Mouse (Mus musculus) heart, adult 2 months (tissue): ENCODE data around the gene Frg2f1. TPM values are rescaled to one million over a fixed set of nuclear protein-coding genes. Genes with fewer than 3 reads are reported as not detected.

Experiments used
- DNase-seq, 2 experiments: peaks; one replicate each; pipeline ENCODE4 v3.0.0; 2021
- H3K27ac ChIP-seq: fragments of 200-600 bp; 2 replicates; pipeline ENCODE4 v1.8.1; 2022
- H3K27me3 ChIP-seq: fragments of 200-500 bp; 2 replicates; pipeline ENCODE4 v1.6.1; 2012; ENCODE audit warnings: mild to moderate bottlenecking, low read length, inconsistent platforms, mixed read lengths; ENCODE audit not compliant: control insufficient read depth, insufficient read depth
- H3K36me3 ChIP-seq: fragments of 200-500 bp; 2 replicates; pipeline ENCODE4 v1.6.1; 2012; ENCODE audit warnings: low read length, inconsistent platforms; ENCODE audit not compliant: control insufficient read depth, insufficient read depth
- H3K4me1 ChIP-seq: fragments of 200-500 bp; 2 replicates; pipeline ENCODE4 v1.6.1; 2011; ENCODE audit warnings: low read length; ENCODE audit not compliant: control insufficient read depth, insufficient read depth
- H3K4me3 ChIP-seq: fragments of 200-600 bp; 2 replicates; pipeline ENCODE4 v1.8.1; 2022
- H3K79me2 ChIP-seq: fragments of 200-500 bp; replicated peaks from 2 replicates; pipeline ENCODE4 v1.6.1; 2012; ENCODE audit warnings: mild to moderate bottlenecking, inconsistent platforms, low read length, moderate library complexity, mixed read lengths; ENCODE audit not compliant: control insufficient read depth, insufficient read depth
- H3K9ac ChIP-seq: fragments of 200-500 bp; 2 replicates; pipeline ENCODE4 v1.6.1; 2012; ENCODE audit warnings: low read depth, mild to moderate bottlenecking, control low read depth, inconsistent platforms, low read length, mixed read lengths
- CTCF ChIP-seq: fragments of 200-600 bp; IDR thresholded peaks from 2 replicates; pipeline ENCODE4 v1.8.1; 2022; ENCODE audit warnings: antibody characterized with exemption, mild to moderate bottlenecking, moderate library complexity
- EP300 ChIP-seq: fragments of 200-500 bp; IDR thresholded peaks from 2 replicates; pipeline ENCODE4 v1.6.1; 2011; ENCODE audit warnings: low read depth, low read length, control low read depth; ENCODE audit not compliant: insufficient read depth
- POLR2A ChIP-seq: fragments of 200-500 bp; IDR thresholded peaks from 2 replicates; pipeline ENCODE4 v1.6.1; 2011; ENCODE audit warnings: mild to moderate bottlenecking, low read depth, low read length, control low read depth; ENCODE audit not compliant: insufficient read depth
- WGBS: fragments of 180-500 bp; shearing (Covaris S2); methylation state at CpG from one replicate; pipeline ENCODE4 v1.1.7; 2018; 5-methylcytosine and 5-hydroxymethylcytosine counted together
- intact Hi-C: fragments of 180-260 bp; cut with DNase I; formaldehyde crosslinking; loops from one replicate; pipeline ENCODE4 v1.15.1; 2025
- polyA plus RNA-seq: library from polyadenylated mRNA; depleted of rRNA; stranded (reverse); fragments of >200 nt; gene quantifications from 2 replicates; pipeline ENCODE4 v1.2.3, GENCODE M21; 2012; rRNA removed
- total RNA-seq, 2 experiments: library from RNA; stranded (reverse); gene quantifications; 2 replicates each; pipeline ENCODE4 v1.2.3; 2021

Frg2f1 gene
- total and polyA plus RNA-seq, 3 experiments, result 3.8 to 6.7 (median 6.3) TPM

GRCm38 (mm10) chr4:119489666-119490065 lies 49.7 kb downstream of the Frg2f1 start:
- Histone ChIP-seq H3K27me3 (no peaks in the 10 kb centered on the region), H3K4me3 (no peak overlapping the region), H3K4me1 (peaks cover 1% of the 10 kb centered on the region; the same call in 1 of the 2 replicates), H3K9ac (no peak overlapping the region), H3K36me3 (no peaks in the 10 kb centered on the region), H3K27ac (no peak overlapping the region), H3K79me2 (no peaks in the 10 kb centered on the region)
- TF ChIP-seq EP300 (no peak), POLR2A (no peak), CTCF (no peak)
- intact Hi-C loops, result no loop called here
- DNase-seq, result no peak
- WGBS, result 91% methylated on average over 10 of the region's 10 CpGs

- no peak overlapping the region for H3K27ac ChIP-seq
- WGBS, result 78% methylated on average over 7 of the region's 7 CpGs
Observed at GRCm38 (mm10) chr4:119484882-119485281, 54.4 kb downstream of the Frg2f1 start.

DNA sequence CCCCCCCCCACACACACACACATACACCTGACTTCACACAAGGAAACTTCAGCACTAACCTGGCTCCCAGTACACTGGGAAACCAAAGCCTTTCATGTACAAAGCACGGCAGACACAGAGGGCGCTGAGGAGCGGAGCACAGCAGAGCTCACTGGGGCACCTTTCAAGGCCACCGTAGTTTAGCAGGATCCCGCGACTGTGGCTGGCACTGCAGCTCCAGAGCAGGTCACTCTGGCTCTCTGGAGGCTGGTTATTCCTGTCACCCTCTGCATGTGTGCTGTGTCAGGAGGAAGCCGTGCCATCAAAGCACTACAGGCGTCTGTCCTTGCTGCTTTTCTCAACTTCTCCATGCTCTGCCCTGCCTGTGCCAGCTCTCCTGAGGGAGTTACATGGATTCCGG lies 56.3 kb downstream of the Frg2f1 start:
- TF ChIP-seq EP300 (no peak), POLR2A (no peak), CTCF (peak; percentile 33)
- Histone ChIP-seq H3K79me2 (no peaks in the 10 kb centered on the region), H3K4me1 (no peaks in the 10 kb centered on the region), H3K27ac (no peak overlapping the region), H3K4me3 (no peak overlapping the region), H3K36me3 (no peaks in the 10 kb centered on the region), H3K9ac (no peak overlapping the region), H3K27me3 (no peaks in the 10 kb centered on the region)
- intact Hi-C loops, result no loop called here
- 42% methylated on average over 9 of the region's 9 CpGs for WGBS
- DNase-seq, result peak; percentile 24 to 29

More at GRCm38 (mm10) chr4:119484882-119485281, 54.4 kb downstream of the Frg2f1 start:
- no peak for DNase-seq
- no peak for TF ChIP-seq POLR2A
- no peak for TF ChIP-seq EP300
- TF ChIP-seq CTCF, result no peak
- H3K9ac ChIP-seq, result no peak overlapping the region
- no peak overlapping the region for H3K4me3 ChIP-seq
- H3K27me3 ChIP-seq, result no peaks in the 10 kb centered on the region
- no peaks in the 10 kb centered on the region for H3K4me1 ChIP-seq
- intact Hi-C loops, result no loop called here
- H3K36me3 ChIP-seq, result no peaks in the 10 kb centered on the region
- H3K79me2 ChIP-seq, result no peaks in the 10 kb centered on the region

Other genes starting within 250 kb of the Frg2f1 start
- gene Ybx1, start 244.9 kb downstream of the Frg2f1 start, total RNA-seq, result 100 to 1,000 TPM; 773 to 861 TPM
- gene Ybx1, start 244.9 kb downstream of the Frg2f1 start, polyA plus RNA-seq, result 266 and 385 TPM in 2 replicates
- gene Ppih, start 219.0 kb downstream of the Frg2f1 start, total RNA-seq, result 10 to 100 TPM in 1 of 2 experiments, 1 to 10 TPM in 1; 8.2 to 10.3 TPM
- gene Ppih, start 219.0 kb downstream of the Frg2f1 start, polyA plus RNA-seq, result 5.5 and 7.4 TPM in 2 replicates
- gene Ccdc30, start 124.0 kb downstream of the Frg2f1 start, total RNA-seq, result under 1 TPM in 1 of 2 experiments, not detected in 1; 0.52 TPM
- 0.41 TPM in 1 of 2 replicates, not detected in the other for gene Ccdc30, start 124.0 kb downstream of the Frg2f1 start, polyA plus RNA-seq
- 1 to 10 TPM; 7.8 to 9.2 TPM for gene Ppcs, start 117.1 kb downstream of the Frg2f1 start, total RNA-seq
- 10.6 and 11.2 TPM in 2 replicates for gene Ppcs, start 117.1 kb downstream of the Frg2f1 start, polyA plus RNA-seq
- gene Zmynd12, start 116.7 kb downstream of the Frg2f1 start, total RNA-seq, result not detected
- 0.74 TPM in 1 of 2 replicates, not detected in the other for gene Zmynd12, start 116.7 kb downstream of the Frg2f1 start, polyA plus RNA-seq
- gene Rimkla, start 46.9 kb downstream of the Frg2f1 start, total RNA-seq, result under 1 TPM; 0.66 to 0.70 TPM
- gene Rimkla, start 46.9 kb downstream of the Frg2f1 start, polyA plus RNA-seq, result 0.56 and 1.1 TPM in 2 replicates
- 10 to 100 TPM; 30.3 to 32.1 TPM for gene Foxj3, start 2.5 kb downstream of the Frg2f1 start, total RNA-seq
- gene Foxj3, start 2.5 kb downstream of the Frg2f1 start, polyA plus RNA-seq, result 13.5 and 19.4 TPM in 2 replicates
- not detected for gene Guca2a, start 98.2 kb upstream of the Frg2f1 start, total RNA-seq
- 0.21 TPM in 1 of 2 replicates, not detected in the other for gene Guca2a, start 98.2 kb upstream of the Frg2f1 start, polyA plus RNA-seq
- gene Guca2b, start 119.4 kb upstream of the Frg2f1 start, total RNA-seq, result under 1 TPM; 0.44 to 0.68 TPM
- 0.35 TPM in 1 of 2 replicates, not detected in the other for gene Guca2b, start 119.4 kb upstream of the Frg2f1 start, polyA plus RNA-seq
- 1 to 10 TPM; 5.1 to 8.2 TPM for gene Hivep3, start 194.3 kb upstream of the Frg2f1 start, total RNA-seq
- 6.0 and 9.3 TPM in 2 replicates for gene Hivep3, start 194.3 kb upstream of the Frg2f1 start, polyA plus RNA-seq